Mouse (Mus musculus): ENCODE measurements at regions not wholly inside any gene's neighbourhood (a gene's known extent, or its start where the extent isn't known, plus 50 kb on each side); places are given as distances from the start of the nearest gene placed in this dataset.

DNA sequence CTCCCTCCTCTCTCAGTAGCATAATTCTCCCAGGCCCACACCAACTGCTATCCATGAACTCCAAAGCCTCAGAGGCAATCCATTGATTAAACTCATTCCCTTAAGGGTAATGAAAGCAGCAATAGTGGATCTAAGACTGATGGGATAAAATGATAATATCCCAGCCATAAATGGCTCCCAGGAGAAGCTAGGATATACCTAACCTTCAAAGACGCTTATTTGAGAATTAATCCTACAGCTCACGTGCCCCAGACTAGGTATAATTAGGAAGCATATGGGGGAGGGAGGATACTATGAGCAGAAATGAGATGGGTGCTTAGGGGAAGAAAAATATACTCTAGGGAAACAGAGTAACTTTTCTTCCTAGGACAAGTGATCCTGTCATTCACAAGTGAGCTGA, 52.8 kb upstream of the Rnf32 start:
- Histone ChIP-seq H3K36me3 (ENCODE audit: control insufficient read depth in 1 of 2, insufficient read depth in 2 of 2, low read length in 2 of 2) (no peaks in the 10 kb centered on the region), H3K27me3 (ENCODE audit: control insufficient read depth in 1 of 2, insufficient read depth in 2 of 2, low read length in 2 of 2) (no peaks in the 10 kb centered on the region), H3K4me1 (ENCODE audit: control insufficient read depth in 1 of 2, insufficient read depth in 2 of 2, low read length in 2 of 2) (no peaks in the 10 kb centered on the region), H3K9me3 (replicated peaks; ENCODE audit: insufficient read depth, low read length) (no peaks in the 10 kb centered on the region), H3K79me2 (ENCODE audit: control insufficient read depth, insufficient read depth, low read length, poor library complexity) (no peaks in the 10 kb centered on the region), H3K9ac (ENCODE audit: control insufficient read depth, low read depth, low read length, poor library complexity, severe bottlenecking) (no peak overlapping the region), H3K27ac (ENCODE audit: control insufficient read depth, low read depth, low read length) (no peak overlapping the region), H3K4me3 (ENCODE audit: control insufficient read depth in 1 of 2, insufficient read depth in 1 of 2, low read depth in 2 of 2, low read length in 2 of 2) (no peak overlapping the region)
- no peak for TF ChIP-seq MYC (IDR thresholded peaks at IDR 0.05; ENCODE audit: low read depth, low read length)
- no peak for TF ChIP-seq HCFC1 (IDR thresholded peaks at IDR 0.05; ENCODE audit: low read depth, low read length)
- no peak for TF ChIP-seq GATA1 (IDR thresholded peaks at IDR 0.05; ENCODE audit: low read depth, low read length)
- TF ChIP-seq POLR2AphosphoS2 (IDR thresholded peaks at IDR 0.05; ENCODE audit: low read length) = no peak
- no peak for TF ChIP-seq CTCF (IDR thresholded peaks at IDR 0.05 in 2 of 3, conservative IDR thresholded peaks at IDR 0.05 in 1 of 3; ENCODE audit: control insufficient read depth in 1 of 3, insufficient read depth in 1 of 3, low read depth in 2 of 3, low read length in 3 of 3, poor library complexity in 1 of 3, severe bottlenecking in 1 of 3)
- no peak for TF ChIP-seq CHD2 (IDR thresholded peaks at IDR 0.05; ENCODE audit: low read length)
- no peak for TF ChIP-seq RCOR1 (IDR thresholded peaks at IDR 0.05; ENCODE audit: low read depth, low read length)
- TF ChIP-seq USF1 (IDR thresholded peaks at IDR 0.05; ENCODE audit: low read depth, low read length) = no peak
- no peak for TF ChIP-seq ZNF384 (IDR thresholded peaks at IDR 0.05; ENCODE audit: low read depth, low read length)
- TF ChIP-seq MEF2A (IDR thresholded peaks at IDR 0.05; ENCODE audit: extremely low read depth, insufficient replicate concordance, low read depth, low read length, poor library complexity, severe bottlenecking) = no peak
- TF ChIP-seq NELFE (IDR thresholded peaks at IDR 0.05; ENCODE audit: low read depth, low read length) = no peak
- no peak for TF ChIP-seq TBP (IDR thresholded peaks at IDR 0.05; ENCODE audit: low read depth, low read length)
- TF ChIP-seq NRF1 (IDR thresholded peaks at IDR 0.05; ENCODE audit: insufficient read depth, low read depth, low read length, poor library complexity, severe bottlenecking) = no peak
- no peak for TF ChIP-seq POLR2A (IDR thresholded peaks at IDR 0.05; ENCODE audit: control insufficient read depth in 1 of 2, insufficient read depth in 1 of 2, low read depth in 1 of 2, low read length in 2 of 2, poor library complexity in 1 of 2)
- DNase-seq (ENCODE audit: low read depth, low spot score) = no peak

DNA sequence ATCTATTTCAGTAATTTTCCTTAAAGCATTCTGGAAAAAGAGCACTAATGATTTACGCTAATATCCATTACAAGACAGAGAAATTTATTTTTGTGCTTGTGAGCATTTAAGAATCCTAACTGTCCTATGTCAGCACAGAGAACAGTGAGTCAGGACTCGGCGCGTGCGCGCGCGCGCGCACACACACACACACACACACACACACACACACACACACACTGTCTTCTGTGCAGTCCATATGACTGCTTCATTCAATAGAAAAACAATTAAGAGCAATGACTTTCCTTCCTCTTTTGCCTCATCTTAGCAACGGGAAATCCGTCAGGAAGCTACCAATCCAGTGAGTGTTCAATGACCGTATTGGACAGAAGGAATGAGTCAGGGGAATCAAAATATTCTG, 53.3 kb upstream of the Rnf32 start:
- no peak for TF ChIP-seq ZMIZ1 (IDR thresholded peaks at IDR 0.05; ENCODE audit: low read depth, low read length)
- no peak for TF ChIP-seq MYC (IDR thresholded peaks at IDR 0.05; ENCODE audit: low read depth, low read length)
- no peak for TF ChIP-seq JUND (IDR thresholded peaks at IDR 0.05; ENCODE audit: low read depth, low read length)
- no peak for TF ChIP-seq UBTF (IDR thresholded peaks at IDR 0.05; ENCODE audit: borderline replicate concordance, insufficient read depth, low read depth, low read length)
- TF ChIP-seq CHD2 (IDR thresholded peaks at IDR 0.05; ENCODE audit: low read length) = no peak
- TF ChIP-seq ZKSCAN1 (IDR thresholded peaks at IDR 0.05; ENCODE audit: low read depth, low read length) = no peak
- TF ChIP-seq TCF12 (IDR thresholded peaks at IDR 0.05; ENCODE audit: low read depth, low read length) = no peak
- TF ChIP-seq POLR2A (IDR thresholded peaks at IDR 0.05; ENCODE audit: control insufficient read depth in 1 of 2, insufficient read depth in 1 of 2, low read depth in 1 of 2, low read length in 2 of 2, poor library complexity in 1 of 2) = no peak
- no peak for TF ChIP-seq USF1 (IDR thresholded peaks at IDR 0.05; ENCODE audit: low read depth, low read length)
- no peak for TF ChIP-seq MYB (IDR thresholded peaks at IDR 0.05; ENCODE audit: low read depth, low read length)
- TF ChIP-seq HCFC1 (IDR thresholded peaks at IDR 0.05; ENCODE audit: low read depth, low read length) = no peak
- TF ChIP-seq TAL1 (IDR thresholded peaks at IDR 0.05; ENCODE audit: low read length) = no peak
- TF ChIP-seq CHD1 (IDR thresholded peaks at IDR 0.05; ENCODE audit: low read depth, low read length) = no peak
- TF ChIP-seq POLR2AphosphoS5 (IDR thresholded peaks at IDR 0.05; ENCODE audit: borderline replicate concordance, low read depth, low read length) = no peak
- no peak for TF ChIP-seq EP300 (IDR thresholded peaks at IDR 0.05; ENCODE audit: low read depth in 1 of 2, low read length in 2 of 2)
- TF ChIP-seq ELF1 (IDR thresholded peaks at IDR 0.05; ENCODE audit: low read depth, low read length) = no peak
- TF ChIP-seq USF2 (IDR thresholded peaks at IDR 0.05; ENCODE audit: borderline replicate concordance in 1 of 2, insufficient read depth in 1 of 2, low read depth in 1 of 2, low read length in 2 of 2) = no peak
- no peak for TF ChIP-seq RAD21 (IDR thresholded peaks at IDR 0.05; ENCODE audit: low read depth, low read length)
- TF ChIP-seq CTCF (IDR thresholded peaks at IDR 0.05 in 2 of 3, conservative IDR thresholded peaks at IDR 0.05 in 1 of 3; ENCODE audit: control insufficient read depth in 1 of 3, insufficient read depth in 1 of 3, low read depth in 2 of 3, low read length in 3 of 3, poor library complexity in 1 of 3, severe bottlenecking in 1 of 3) = no peak
- no peaks in the 10 kb centered on the region for H3K79me2 ChIP-seq (ENCODE audit: control insufficient read depth, insufficient read depth, low read length, poor library complexity)
- H3K36me3 ChIP-seq (ENCODE audit: control insufficient read depth in 1 of 2, insufficient read depth in 2 of 2, low read length in 2 of 2) = no peaks in the 10 kb centered on the region
- no peak overlapping the region for H3K4me3 ChIP-seq (ENCODE audit: control insufficient read depth in 1 of 2, insufficient read depth in 1 of 2, low read depth in 2 of 2, low read length in 2 of 2)
- no peaks in the 10 kb centered on the region for H3K4me1 ChIP-seq (ENCODE audit: control insufficient read depth in 1 of 2, insufficient read depth in 2 of 2, low read length in 2 of 2)
- no peak for DNase-seq (ENCODE audit: low read depth, low spot score)
- no peaks in the 10 kb centered on the region for H3K27me3 ChIP-seq (ENCODE audit: control insufficient read depth in 1 of 2, insufficient read depth in 2 of 2, low read length in 2 of 2)
- H3K9me3 ChIP-seq (replicated peaks; ENCODE audit: insufficient read depth, low read length) = no peaks in the 10 kb centered on the region
- H3K9ac ChIP-seq (ENCODE audit: control insufficient read depth, low read depth, low read length, poor library complexity, severe bottlenecking) = no peak overlapping the region
- H3K27ac ChIP-seq (ENCODE audit: control insufficient read depth, low read depth, low read length) = no peak overlapping the region

Measured in MEL (cell line).